Mouse (Mus musculus) liver, adult 2 months (tissue): ENCODE measurements at regions not wholly inside any gene's neighbourhood (a gene's known extent, or its start where the extent isn't known, plus 50 kb on each side); places are given as distances from the start of the nearest gene placed in this dataset.

Experiments used
- CTCF ChIP-seq: fragments of 200-500 bp; IDR thresholded peaks from 2 replicates; pipeline ENCODE4 v1.5.1; 2011; ENCODE audit warnings: low read depth, low read length, control low read depth
- POLR2A ChIP-seq: fragments of 200-500 bp; IDR thresholded peaks from 2 replicates; pipeline ENCODE4 v1.6.1; 2011; ENCODE audit warnings: low read length, control low read depth; ENCODE audit not compliant: insufficient read depth; ENCODE audit errors: extremely low read depth

- TF ChIP-seq CTCF: no peak
- no peak for TF ChIP-seq POLR2A
Observed at GRCm38 (mm10) chr15:4219102-4219501, 156.2 kb upstream of the Plcxd3 start.
